In the genomic region with DNA sequence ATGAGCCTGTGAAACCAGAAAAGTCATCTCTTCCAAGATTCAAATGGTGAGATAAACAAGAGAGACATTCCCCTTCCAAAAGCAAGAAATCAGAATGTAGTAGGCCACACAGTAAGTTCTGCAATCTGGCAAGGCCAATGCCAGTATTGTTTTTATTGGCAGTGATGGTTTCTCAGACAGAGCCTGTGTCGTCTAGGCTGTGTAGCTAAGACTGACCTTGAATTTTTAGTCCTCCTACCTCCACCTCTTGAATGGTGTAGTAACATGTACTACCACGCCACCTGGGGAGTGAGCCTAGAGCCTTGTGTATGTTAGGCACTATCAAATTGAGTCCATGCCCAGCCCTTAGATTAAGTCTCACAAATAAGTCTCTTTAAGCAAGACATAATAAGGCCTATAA, we compare ENCODE assay signal across 26 mouse cellular contexts. TPM values are rescaled to one million over a fixed set of nuclear protein-coding genes. Genes with fewer than 3 reads are reported as not detected.
DNase-seq lines count a peak whose midpoint lies in the region; ATAC-seq and TF ChIP-seq lines count a peak whose summit lies in the region.
"Had no signal": no experiment of that assay in that cellular context is flagged by ENCODE, and none has a peak within 500 bp of the region (broad histone marks: within the 10 kb centered on the region; RNA-seq: fewer than 3 reads in every experiment).

No protein-coding gene starts in this region.

- no peaks in the 10 kb centered on the region for H3K27me3 ChIP-seq in kidney, adult 2 months (replicated peaks; ENCODE audit: control insufficient read depth, insufficient read depth, low read length)
- H3K27me3 ChIP-seq in stomach, postnatal 0 days (ENCODE audit: control insufficient read depth, insufficient read depth, low read length): no peaks in the 10 kb centered on the region
- H3K27me3 ChIP-seq in neural tube, embryonic 15.5 days (replicated peaks): no peaks in the 10 kb centered on the region
- H3K27me3 ChIP-seq: embryonic facial prominence, embryonic 13.5 days; forebrain, embryonic 13.5 days; hindbrain, embryonic 12.5 days had no signal

- H3K4me3 ChIP-seq in kidney, adult 2 months (ENCODE audit: insufficient read depth, low read depth, low read length): no peak overlapping the region
- H3K4me3 ChIP-seq in stomach, postnatal 0 days (ENCODE audit: low read depth, low read length): no peak overlapping the region
- no peak overlapping the region for H3K4me3 ChIP-seq in neural tube, embryonic 15.5 days (replicated peaks)
- H3K4me3 ChIP-seq: embryonic facial prominence, embryonic 10.5 days; embryonic facial prominence, embryonic 13.5 days; erythroblast, embryonic 14.5 days; forebrain, embryonic 10.5 days; forebrain, embryonic 13.5 days; heart, adult 2 months; hindbrain, embryonic 12.5 days had no signal

- peak; percentile 13 for DNase-seq in adrenal gland, adult 2 months
- no peak for DNase-seq in adrenal gland, adult 18-20 months (ENCODE audit: low spot score in 2 of 2)
- no peak for DNase-seq in kidney, adult 2 months
- DNase-seq in kidney, postnatal 14 days: no peak
- DNase-seq in adipocyte (ENCODE audit: low spot score): peak; percentile 75
- DNase-seq in stomach, postnatal 0 days (ENCODE audit: low spot score): no peak
- DNase-seq: adrenal gland, adult 8-10 months; adrenal gland, postnatal 25 days; cerebellum, adult 11-12 months; cerebellum, adult 8-10 months; cerebellum, postnatal 10 days; cerebellum, postnatal 36 days; embryo, embryonic 11 days; gastrocnemius, postnatal 10 days; heart, adult 2 months had no signal

- H3K9ac ChIP-seq in stomach, postnatal 0 days (ENCODE audit: low read length): no peak overlapping the region
- no peak overlapping the region for H3K9ac ChIP-seq in neural tube, embryonic 15.5 days (replicated peaks)
- H3K9ac ChIP-seq: embryonic facial prominence, embryonic 13.5 days; forebrain, embryonic 13.5 days; hindbrain, embryonic 12.5 days had no signal

- 0 out of 2 replicates have a peak overlapping the region, but pooled peaks have one; percentile 31 for H3K27ac ChIP-seq in kidney, adult 2 months (ENCODE audit: insufficient read depth, low read depth, low read length)
- no peak overlapping the region for H3K27ac ChIP-seq in stomach, postnatal 0 days (replicated peaks)
- H3K27ac ChIP-seq in neural tube, embryonic 15.5 days (replicated peaks): no peak overlapping the region
- H3K27ac ChIP-seq: embryonic facial prominence, embryonic 10.5 days; embryonic facial prominence, embryonic 13.5 days; forebrain, embryonic 10.5 days; forebrain, embryonic 13.5 days; heart, adult 2 months; hindbrain, embryonic 12.5 days had no signal

- no peak for TF ChIP-seq EP300 in stomach, postnatal 0 days (optimal IDR thresholded peaks at IDR 0.05)

- no peak for TF ChIP-seq POLR2A in kidney, adult 2 months (IDR thresholded peaks at IDR 0.05; ENCODE audit: low read depth, low read length)

- no peaks in the 10 kb centered on the region for H3K36me3 ChIP-seq in kidney, adult 2 months (ENCODE audit: control insufficient read depth, insufficient read depth, low read length)
- H3K36me3 ChIP-seq in stomach, postnatal 0 days (ENCODE audit: control insufficient read depth, insufficient read depth, low read length): no peaks in the 10 kb centered on the region
- peaks cover under 1% of the 10 kb centered on the region; the same call in 1 of the 2 replicates for H3K36me3 ChIP-seq in neural tube, embryonic 15.5 days
- H3K36me3 ChIP-seq: hindbrain, embryonic 12.5 days had no signal

- H3K9me3 ChIP-seq in stomach, postnatal 0 days (ENCODE audit: control insufficient read depth, low read length): no peaks in the 10 kb centered on the region
- H3K9me3 ChIP-seq in neural tube, embryonic 15.5 days (replicated peaks): no peaks in the 10 kb centered on the region
- H3K9me3 ChIP-seq: embryonic facial prominence, embryonic 10.5 days; embryonic facial prominence, embryonic 13.5 days; forebrain, embryonic 10.5 days; forebrain, embryonic 13.5 days; hindbrain, embryonic 12.5 days had no signal

- H3K4me2 ChIP-seq in stomach, postnatal 0 days (replicated peaks; ENCODE audit: low read depth): no peak overlapping the region
- no peak overlapping the region for H3K4me2 ChIP-seq in neural tube, embryonic 15.5 days
- H3K4me2 ChIP-seq: embryonic facial prominence, embryonic 13.5 days; forebrain, embryonic 13.5 days; heart, embryonic 11.5 days; hindbrain, embryonic 12.5 days had no signal

- WGBS in kidney, adult 2 months: 65% methylated on average over 2 of the region's 2 CpGs
- WGBS in stomach, postnatal 0 days: 70% methylated on average over 2 of the region's 2 CpGs
- 89% methylated on average over 2 of the region's 2 CpGs for WGBS in neural tube, embryonic 15.5 days

- TF ChIP-seq CTCF in kidney, adult 2 months (conservative IDR thresholded peaks at IDR 0.05; ENCODE audit: insufficient read depth, insufficient read length, low read depth, low read length): no peak
- TF ChIP-seq CTCF in stomach, postnatal 0 days (IDR thresholded peaks at IDR 0.05; ENCODE audit: low read depth): no peak

- H3K4me1 ChIP-seq in kidney, adult 2 months (ENCODE audit: control insufficient read depth, insufficient read depth, low read length): no peaks in the 10 kb centered on the region; the same call in 1 of the 2 replicates
- H3K4me1 ChIP-seq in stomach, postnatal 0 days (replicated peaks; ENCODE audit: control insufficient read depth, insufficient read depth): no peaks in the 10 kb centered on the region
- no peaks in the 10 kb centered on the region for H3K4me1 ChIP-seq in neural tube, embryonic 15.5 days
- H3K4me1 ChIP-seq: embryonic facial prominence, embryonic 10.5 days; embryonic facial prominence, embryonic 13.5 days; hindbrain, embryonic 12.5 days had no signal

- ATAC-seq in stomach, postnatal 0 days (ENCODE audit: low FRiP score, low TSS enrichment): 0 out of 2 replicates have a peak, but pooled peaks have one; percentile 53
- ATAC-seq in neural tube, embryonic 15.5 days (ENCODE audit: low FRiP score): no peak
- ATAC-seq: activated CD4-positive, CD25-positive, alpha-beta regulatory T cell, adult 4 months; forebrain, embryonic 13.5 days; forebrain, embryonic 16.5 days; hindbrain, embryonic 16.5 days had no signal

RNA-seq across cellular contexts. Expression of a gene that starts 32.7 kb away (rescaled TPM):
- total RNA-seq in adrenal gland, adult 2 months (2021): 10 to 100 TPM; 28.2 to 32.7 TPM
- 20.1 and 23.7 TPM in 2 replicates for polyA plus RNA-seq in adrenal gland, adult 2 months (2012; rRNA removed)
- total RNA-seq in adrenal gland, adult 18-20 months (2021): 10 to 100 TPM; 23.1 to 27.1 TPM
- polyA plus RNA-seq in kidney, adult 2 months (2012; rRNA removed): 6.9 and 7.8 TPM in 2 replicates
- 10.5 and 11.9 TPM in 2 replicates for polyA plus RNA-seq in stomach, postnatal 0 days (2015; fragmentation: Nextera tagmentation; extraction: Ambion mirVana)
- polyA plus RNA-seq in neural tube, embryonic 15.5 days (2015; fragmentation: Nextera tagmentation; extraction: Ambion mirVana): 16.6 and 21.4 TPM in 2 replicates

RNA-seq across cellular contexts. Expression of a gene that starts 36.3 kb away (rescaled TPM):
- 10 to 100 TPM; 66.0 to 71.4 TPM for total RNA-seq in adrenal gland, adult 2 months (2021)
- 5.3 and 6.8 TPM in 2 replicates for polyA plus RNA-seq in adrenal gland, adult 2 months (2012; rRNA removed)
- total RNA-seq in adrenal gland, adult 18-20 months (2021): 10 to 100 TPM; 69.6 to 88.7 TPM
- polyA plus RNA-seq in kidney, adult 2 months (2012; rRNA removed): 6.5 and 7.4 TPM in 2 replicates
- polyA plus RNA-seq in stomach, postnatal 0 days (2015; fragmentation: Nextera tagmentation; extraction: Ambion mirVana): 32.1 and 34.2 TPM in 2 replicates
- 30.7 and 33.0 TPM in 2 replicates for polyA plus RNA-seq in neural tube, embryonic 15.5 days (2015; fragmentation: Nextera tagmentation; extraction: Ambion mirVana)

RNA-seq across cellular contexts. Expression of a gene that starts 43.8 kb away (rescaled TPM):
- 10 to 100 TPM; 21.4 to 22.8 TPM for total RNA-seq in adrenal gland, adult 2 months (2021)
- polyA plus RNA-seq in adrenal gland, adult 2 months (2012; rRNA removed): 1.0 and 1.2 TPM in 2 replicates
- 10 to 100 TPM; 19.8 to 19.9 TPM for total RNA-seq in adrenal gland, adult 18-20 months (2021)
- polyA plus RNA-seq in kidney, adult 2 months (2012; rRNA removed): 3.9 and 5.0 TPM in 2 replicates
- polyA plus RNA-seq in stomach, postnatal 0 days (2015; fragmentation: Nextera tagmentation; extraction: Ambion mirVana): 8.3 and 9.1 TPM in 2 replicates
- 29.1 and 36.8 TPM in 2 replicates for polyA plus RNA-seq in neural tube, embryonic 15.5 days (2015; fragmentation: Nextera tagmentation; extraction: Ambion mirVana)

Comparison
In these comparisons a context has a peak if more than half of its experiments do, and no peak if none do; other contexts are left out.
1. DNase-seq: peak in adrenal gland, adult 2 months (single experiment) and adipocyte (single experiment); none in adrenal gland, adult 18-20 months (0 of 2), kidney, adult 2 months (single experiment), kidney, postnatal 14 days (single experiment) and stomach, postnatal 0 days (single experiment).